Mouse (Mus musculus): Measurements from ENCODE around the gene Hdac10. TPM values are rescaled to one million over a fixed set of nuclear protein-coding genes. Genes with fewer than 3 reads are reported as not detected.

The Hdac10 gene
- total RNA-seq, 2 experiments from 2014 or later = 14.6 to 14.9 TPM

DNA sequence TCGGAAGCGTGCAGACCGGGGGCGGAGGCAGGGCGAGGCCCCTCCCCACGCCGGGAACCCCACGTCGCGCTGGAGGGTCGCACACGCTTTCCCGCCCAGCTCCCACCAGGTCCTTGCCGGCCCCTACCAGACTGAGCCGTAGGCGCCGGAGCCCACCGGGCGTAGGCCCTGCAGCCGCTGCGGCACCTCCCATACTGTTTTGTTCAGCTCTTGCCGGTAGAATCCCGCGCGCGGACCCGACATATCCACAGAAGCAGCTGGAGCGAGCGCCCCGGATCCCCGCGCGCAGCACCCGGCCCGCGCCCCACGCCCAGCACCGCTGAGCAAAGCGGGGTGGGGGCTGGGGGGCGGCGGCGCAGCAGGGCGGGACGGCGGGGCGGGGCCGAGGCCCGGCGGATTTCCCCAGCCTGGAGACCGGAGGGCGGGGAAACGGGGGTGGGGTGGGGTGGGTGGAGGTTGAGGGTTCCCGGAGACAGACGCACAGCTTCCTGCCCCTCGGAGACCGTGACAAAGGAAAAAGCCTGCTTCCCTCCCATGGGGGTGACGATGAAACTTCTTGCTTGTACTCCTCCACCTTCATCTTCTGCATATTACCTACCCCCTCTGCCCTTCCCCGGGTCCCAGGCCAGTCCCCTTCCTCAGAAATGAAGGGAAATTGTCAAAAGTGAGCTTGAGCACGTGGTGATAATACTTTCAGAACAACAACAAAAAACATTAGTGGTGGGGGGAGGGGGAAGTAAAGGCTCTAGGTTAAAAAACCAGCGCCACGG is 21.0 kb upstream of the Hdac10 start, which contains the start of gene Mapk11:
Gene Mapk11, minus strand, starts transcription at position 358 of the 770 bp plus-strand sequence.
- DNase-seq (ENCODE audit: low spot score in 2 of 2) = no peak

DNA sequence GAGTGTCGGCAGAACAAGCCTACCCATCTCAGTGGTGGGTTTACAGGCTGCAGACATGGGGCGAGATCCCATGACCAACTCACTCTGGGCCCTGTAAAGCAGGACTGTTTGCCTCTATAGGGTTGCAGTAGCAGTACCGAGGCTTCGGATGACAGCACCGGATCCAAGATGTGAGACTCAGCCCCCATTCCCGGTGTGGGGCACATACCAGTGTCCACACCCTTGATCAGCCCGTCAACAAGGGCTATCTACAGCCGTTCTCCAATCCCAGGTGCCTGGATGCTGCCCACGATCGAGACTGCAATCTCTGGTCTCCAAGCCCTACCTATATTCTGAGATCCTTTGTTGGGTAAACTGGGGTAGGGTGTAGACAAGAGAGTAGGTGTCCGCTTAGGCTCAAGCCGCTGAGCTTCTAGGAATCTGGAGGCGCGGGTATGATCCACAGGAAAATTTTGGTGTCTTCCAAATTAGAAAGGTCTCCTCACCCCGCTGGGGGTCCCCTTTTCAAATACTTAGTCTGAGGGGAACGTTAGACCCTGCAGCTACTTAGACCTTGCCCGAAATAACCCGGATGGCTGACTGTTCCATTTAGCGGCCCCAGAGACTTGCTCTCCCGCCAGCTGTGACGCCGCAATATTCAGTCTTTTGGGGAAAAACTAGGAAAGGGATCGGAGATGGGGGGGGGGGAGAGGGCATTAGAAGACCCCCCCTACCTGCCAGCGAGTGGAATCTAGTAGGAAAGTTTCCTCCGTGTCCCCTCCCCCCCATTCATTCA is 20.2 kb upstream of the Hdac10 start:
- no peak for DNase-seq (ENCODE audit: low spot score in 2 of 2)

DNA sequence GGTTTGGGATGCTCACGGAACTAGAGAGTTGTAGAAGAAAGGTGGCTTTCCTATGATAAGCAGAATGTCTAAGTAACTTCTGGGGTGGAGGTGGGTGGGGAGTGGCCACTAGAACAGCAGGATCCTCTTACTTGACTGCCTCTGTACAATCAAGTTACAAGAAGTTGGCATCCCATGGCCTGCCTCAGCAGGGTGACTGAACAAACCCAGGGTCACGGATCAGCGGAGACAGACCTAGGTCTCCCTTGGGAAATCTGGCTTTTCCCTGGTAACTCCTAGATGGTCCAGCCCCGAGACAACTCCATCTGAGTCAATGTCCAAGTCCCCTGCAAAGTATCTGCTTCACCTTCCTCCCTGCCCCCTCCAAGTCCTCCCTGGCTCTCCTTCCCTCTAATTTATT is 19.4 kb upstream of the Hdac10 start:
- no peak for DNase-seq (ENCODE audit: low spot score in 2 of 2)

DNA sequence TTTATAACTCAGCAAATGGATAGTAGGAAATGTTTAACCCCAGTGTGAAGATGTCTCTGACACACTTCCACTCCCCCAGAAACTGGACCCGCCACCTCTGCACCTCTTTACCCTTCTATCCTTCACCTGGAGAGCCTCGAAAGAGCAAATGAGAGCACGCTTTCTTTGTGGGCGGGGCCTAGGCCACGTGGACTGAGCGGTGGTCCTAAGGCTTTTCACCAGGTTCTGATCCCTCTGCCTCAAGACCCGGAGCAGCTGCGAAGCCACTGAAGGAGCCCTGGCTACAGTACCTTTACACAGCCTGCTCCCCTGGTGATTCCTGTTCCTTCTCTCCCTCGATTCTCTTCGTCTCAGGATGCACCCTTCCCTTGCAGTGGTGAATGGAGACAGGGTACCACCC is 19.0 kb upstream of the Hdac10 start:
- no peak for DNase-seq (ENCODE audit: low spot score in 2 of 2)

DNA sequence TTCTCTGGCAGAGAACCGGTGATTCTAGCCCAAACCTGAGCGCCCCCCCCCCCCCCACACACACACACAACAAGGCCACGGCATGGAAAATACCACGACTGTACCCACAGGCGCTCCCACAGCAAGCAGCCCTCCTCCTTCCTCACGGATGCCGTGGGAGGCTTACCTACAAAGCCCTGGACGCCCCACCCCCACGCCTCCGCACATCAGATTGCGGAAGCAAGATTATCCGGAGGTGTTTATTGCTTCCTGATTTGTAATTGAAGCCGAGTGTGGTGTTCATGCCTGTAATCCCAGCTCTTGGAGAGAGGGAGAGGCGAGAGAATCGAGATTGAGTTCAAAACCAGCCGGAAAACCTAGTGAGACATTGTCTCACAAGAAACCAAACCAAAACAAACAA is 18.5 kb upstream of the Hdac10 start:
- no peak for DNase-seq (ENCODE audit: low spot score in 2 of 2)

DNA sequence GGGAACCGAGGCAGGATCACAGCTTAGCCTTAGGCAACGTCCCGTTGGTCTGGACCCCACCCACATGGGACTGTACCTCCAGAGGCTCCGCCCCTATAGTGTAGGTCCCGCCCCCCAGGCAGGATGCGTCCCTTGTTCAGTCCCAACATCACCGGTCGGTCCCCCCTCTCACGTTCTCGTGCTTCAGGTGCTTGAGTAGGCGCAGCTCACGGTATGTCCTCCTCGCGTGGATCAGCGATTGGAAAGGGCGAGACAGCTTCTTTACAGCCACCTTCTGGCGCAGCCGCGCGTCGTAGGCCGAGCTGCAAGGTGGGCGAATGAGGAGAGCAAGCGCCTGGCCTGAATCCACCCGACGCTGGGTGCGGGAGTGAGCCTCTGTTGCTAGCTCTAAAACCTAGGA is 18.0 kb upstream of the Hdac10 start:
- DNase-seq (ENCODE audit: low spot score in 2 of 2) = peak in 1 of 2 experiments; percentile 35

DNA sequence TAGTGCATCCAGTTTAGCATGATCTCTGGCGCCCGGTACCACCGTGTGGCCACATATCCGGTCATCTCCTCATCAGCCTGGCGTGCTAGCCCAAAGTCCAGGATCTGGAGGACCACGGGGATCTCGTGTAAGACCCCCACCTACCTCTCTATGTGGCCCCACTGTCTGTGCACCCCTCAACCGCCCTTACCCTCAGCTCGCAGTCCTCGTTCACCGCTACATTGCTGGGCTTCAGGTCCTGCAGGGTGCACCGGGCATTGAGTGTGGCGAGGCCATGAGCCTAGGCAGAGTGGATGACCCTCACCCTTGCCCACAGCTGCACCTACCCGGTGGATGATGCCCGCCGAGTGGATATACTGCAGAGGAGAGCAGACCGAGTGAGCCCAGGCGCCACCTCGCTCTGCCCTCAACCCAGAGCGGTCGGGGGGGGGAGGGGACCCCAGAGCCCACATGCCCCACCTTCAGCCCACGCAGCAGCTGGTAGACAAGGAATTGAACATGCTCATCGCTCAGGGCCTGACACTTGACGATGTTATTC is 17.4 kb upstream of the Hdac10 start:
- DNase-seq (ENCODE audit: low spot score in 2 of 2) = no peak

- DNase-seq (ENCODE audit: low spot score in 2 of 2) = no peak
Observed at GRCm38 (mm10) chr15:89144965-89145364, 16.5 kb upstream of the Hdac10 start.

GRCm38 (mm10) chr15:89143134-89143533 is 14.6 kb upstream of the Hdac10 start:
- DNase-seq (ENCODE audit: low spot score in 2 of 2) = no peak

- DNase-seq (ENCODE audit: low spot score in 2 of 2) = no peak
Observed at GRCm38 (mm10) chr15:89141905-89142304, 13.4 kb upstream of the Hdac10 start.

- DNase-seq (ENCODE audit: low spot score in 2 of 2) = no peak
Observed at GRCm38 (mm10) chr15:89141443-89141842, 12.9 kb upstream of the Hdac10 start.

DNA sequence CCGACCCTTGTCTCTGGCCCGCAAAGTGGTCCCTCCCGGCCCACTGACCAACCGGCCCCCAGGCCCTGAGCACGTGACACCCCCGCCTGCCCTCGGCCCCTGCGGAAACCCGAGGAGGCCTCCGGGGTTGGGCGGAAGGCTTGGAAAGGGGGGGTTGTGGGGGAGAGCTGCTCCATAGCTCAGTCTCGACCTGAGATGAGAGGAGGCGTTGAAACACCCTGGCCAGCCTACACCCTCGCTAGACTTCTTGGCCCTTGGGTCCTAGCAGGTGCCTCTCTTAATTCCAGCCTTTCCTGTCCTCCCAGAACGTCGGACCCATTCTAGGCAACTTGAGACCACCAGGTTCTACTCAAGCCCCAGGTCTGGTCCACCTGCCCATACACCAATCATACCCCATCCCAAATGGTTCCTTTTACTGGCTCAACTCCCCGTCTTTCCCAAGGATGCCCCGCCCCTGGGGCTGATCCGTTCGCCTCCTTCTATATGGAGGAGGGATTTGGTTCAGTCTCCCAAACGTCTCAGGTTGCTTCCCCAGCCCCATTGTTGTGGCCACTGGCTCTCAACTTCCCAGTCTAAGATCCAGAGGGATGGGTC is 12.3 kb upstream of the Hdac10 start, which contains the start of gene Mapk12:
Gene Mapk12, minus strand, starts transcription at position 45 of the 594 bp plus-strand sequence.
- no peak for DNase-seq (ENCODE audit: low spot score in 2 of 2)

DNA sequence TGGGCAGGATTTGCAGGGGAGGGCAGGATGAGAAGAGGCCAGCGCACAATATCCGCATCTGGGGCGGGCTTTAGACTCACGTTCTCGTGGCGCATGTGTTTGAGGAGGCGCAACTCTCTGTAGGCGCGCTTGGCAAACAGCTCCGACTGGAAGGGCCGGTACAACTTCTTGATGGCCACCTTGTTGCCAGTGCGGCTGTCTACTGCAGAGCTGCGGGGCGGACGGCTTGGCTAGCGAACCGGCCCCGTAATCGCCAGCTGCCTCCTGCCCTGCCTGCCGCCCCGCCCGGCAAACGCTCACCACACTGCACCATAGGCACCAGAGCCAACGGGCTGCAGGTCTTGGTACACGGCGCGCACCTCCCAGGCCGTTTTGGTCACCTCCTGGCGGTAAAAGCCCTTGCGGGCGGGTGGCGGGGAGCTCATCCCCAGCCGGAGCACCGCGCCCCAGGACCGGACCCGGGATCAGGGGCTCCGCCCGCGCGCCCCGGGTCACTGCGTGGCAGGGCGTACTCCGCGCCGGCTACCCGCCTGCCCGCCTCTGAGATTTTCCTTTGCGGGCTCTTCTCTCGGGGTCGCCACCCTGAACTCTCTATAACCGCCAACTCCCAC is 11.7 kb upstream of the Hdac10 start:
- DNase-seq (ENCODE audit: low spot score in 2 of 2) = no peak

GRCm38 (mm10) chr15:89138531-89138930 is 10.0 kb upstream of the Hdac10 start:
- DNase-seq (ENCODE audit: low spot score in 2 of 2) = no peak

DNA sequence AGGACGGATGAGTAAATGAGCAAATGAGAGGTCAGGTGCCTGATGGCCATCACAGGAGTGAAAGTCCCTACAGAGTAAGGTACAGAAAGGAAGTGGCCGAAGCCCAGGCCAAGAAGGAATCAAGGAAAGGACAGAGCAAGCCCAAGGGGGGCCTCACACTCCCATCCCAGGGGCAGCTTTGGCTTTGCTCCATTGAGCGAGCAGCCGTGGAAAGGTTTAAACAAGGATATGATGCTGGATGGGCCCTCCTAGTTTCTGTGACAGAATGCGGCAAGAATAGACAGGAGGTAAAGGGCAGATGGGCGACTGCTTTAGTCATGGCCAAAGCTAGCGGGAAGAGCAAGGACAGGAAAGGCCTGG is 9.5 kb upstream of the Hdac10 start:
- DNase-seq (ENCODE audit: low spot score in 2 of 2) = no peak

DNA sequence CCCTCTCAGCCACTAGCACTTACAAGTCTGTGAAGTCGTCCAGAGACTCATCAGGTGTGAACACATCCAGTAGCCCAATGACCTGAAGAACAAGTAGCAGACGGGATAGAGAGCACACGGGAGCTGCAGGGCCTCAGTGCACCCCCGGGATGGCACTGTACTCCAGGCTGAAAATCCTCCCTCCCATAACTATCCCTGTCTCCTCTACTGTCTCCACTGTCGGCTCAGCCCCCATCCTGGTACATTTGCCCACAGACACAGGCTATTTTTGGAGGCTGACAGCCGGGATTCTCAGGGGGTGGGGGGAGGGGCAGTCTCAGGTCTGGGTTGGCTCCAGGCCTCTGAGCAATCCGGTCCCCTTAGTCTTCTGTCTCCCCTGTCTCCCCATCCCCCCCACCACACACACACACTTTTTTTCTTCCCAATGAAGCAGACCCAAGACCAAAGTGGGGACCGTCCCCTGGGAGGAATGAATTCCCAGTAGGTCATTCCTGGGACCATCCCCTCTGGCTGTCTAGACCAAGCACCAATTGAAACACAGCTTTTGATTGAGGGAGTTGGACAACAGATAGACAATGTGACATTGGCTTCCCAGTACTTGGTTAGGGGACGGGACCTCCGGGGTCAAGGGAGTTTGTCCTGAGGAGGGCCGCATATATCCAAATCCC is 9.0 kb upstream of the Hdac10 start:
- no peak for DNase-seq (ENCODE audit: low spot score in 2 of 2)

- DNase-seq (ENCODE audit: low spot score in 2 of 2) = no peak
Observed at GRCm38 (mm10) chr15:89136461-89137155, 8.1 kb upstream of the Hdac10 start.

DNA sequence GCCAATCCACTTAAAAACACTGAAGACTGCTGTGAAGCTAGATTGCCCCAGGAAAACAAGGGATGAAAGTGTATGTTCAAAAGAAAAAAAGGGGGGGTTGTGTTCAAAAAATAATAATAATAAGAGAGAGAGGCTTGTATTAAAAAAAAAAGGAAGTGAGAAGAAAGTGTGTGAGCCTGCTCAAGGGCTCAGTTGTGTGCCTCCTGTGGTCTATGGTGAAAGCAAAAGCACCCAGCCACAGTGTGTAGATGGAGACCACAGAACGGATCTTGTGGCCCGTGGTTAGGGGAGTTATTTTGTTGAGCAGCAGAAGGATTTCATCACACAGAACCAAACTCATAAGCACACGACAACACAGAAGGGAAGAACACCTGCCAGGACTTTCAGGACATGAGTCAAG is 2.8 kb upstream of the Hdac10 start:
- no peak for DNase-seq (ENCODE audit: low spot score in 2 of 2)

GRCm38 (mm10) chr15:89130245-89130644 is 1.7 kb upstream of the Hdac10 start:
- no peak for DNase-seq (ENCODE audit: low spot score in 2 of 2)

DNA sequence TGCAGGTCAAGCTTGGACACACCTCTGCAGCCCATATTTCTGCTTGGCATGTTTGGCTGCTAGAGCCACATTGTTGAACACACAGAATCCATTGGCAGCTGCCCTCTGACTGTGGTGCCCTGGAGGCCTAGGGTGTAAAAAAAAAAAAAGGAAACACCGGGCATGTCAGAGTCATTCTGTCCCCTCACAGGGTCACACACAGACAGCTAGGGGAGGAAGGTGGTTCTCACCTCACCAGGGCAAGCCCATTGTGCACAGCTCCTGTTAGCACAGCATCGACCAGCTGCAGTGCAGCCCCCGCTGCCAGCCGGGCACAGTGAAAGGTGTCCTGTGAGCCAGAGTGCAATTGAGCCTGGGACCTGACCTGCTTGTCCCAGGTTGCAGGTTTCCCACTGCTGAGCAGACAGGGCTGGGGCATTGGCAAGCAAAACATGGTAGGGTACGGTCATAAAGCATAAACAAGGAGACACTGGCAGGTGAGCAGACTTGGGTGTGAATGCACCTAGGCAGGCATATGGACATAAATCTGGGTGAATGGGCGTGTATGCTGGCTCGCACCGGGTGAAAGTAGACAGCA is 1.0 kb downstream of the Hdac10 start:
- DNase-seq (ENCODE audit: low spot score in 2 of 2) = no peak
